Mouse (Mus musculus) midbrain, embryonic 16.5 days (tissue): ENCODE results near the gene Pidd1. TPM values are rescaled to one million over a fixed set of nuclear protein-coding genes. Genes with fewer than 3 reads are reported as not detected.
"Not testable (repeated sequence)": the region's sequence is repeated elsewhere in the genome, so short reads cannot be mapped to it uniquely, and the experiment has no call there.

Experiments used
- ATAC-seq: fragments of 200-750 bp; cut with Nextera tagmentation; 2 replicates; pipeline ENCODE4 v1.8.0; 2017; ENCODE audit warnings: moderate TSS enrichment
- H3K27ac ChIP-seq: fragments of 300-500 bp; sonication (generic); 2 replicates; pipeline ENCODE4 v1.5.1; 2014; ENCODE audit warnings: mild to moderate bottlenecking, low read length, mixed read lengths
- H3K27me3 ChIP-seq: fragments of 300-500 bp; sonication (generic); 2 replicates; pipeline ENCODE4 v1.6.1; 2014; ENCODE audit warnings: low read depth, low read length, mixed read lengths; ENCODE audit not compliant: control insufficient read depth, insufficient read depth
- H3K36me3 ChIP-seq: fragments of 300-500 bp; sonication (generic); 2 replicates; pipeline ENCODE4 v1.6.1; 2014; ENCODE audit warnings: mild to moderate bottlenecking, low read length, moderate library complexity, mixed read lengths; ENCODE audit not compliant: control insufficient read depth, insufficient read depth
- H3K4me1 ChIP-seq: fragments of 300-500 bp; sonication (generic); 2 replicates; pipeline ENCODE4 v1.6.1; 2014; ENCODE audit warnings: mild to moderate bottlenecking, low read length, mixed read lengths; ENCODE audit not compliant: control insufficient read depth, insufficient read depth
- H3K4me2 ChIP-seq: fragments of 300-500 bp; sonication (generic); 2 replicates; pipeline ENCODE4 v1.6.1; 2014; ENCODE audit warnings: mild to moderate bottlenecking, low read length, mixed read lengths
- H3K4me3 ChIP-seq: fragments of 300-500 bp; sonication (generic); 2 replicates; pipeline ENCODE4 v1.5.1; 2014; ENCODE audit warnings: low read depth, mild to moderate bottlenecking, low read length, moderate library complexity, mixed read lengths
- H3K9ac ChIP-seq: fragments of 300-500 bp; sonication (generic); 2 replicates; pipeline ENCODE4 v1.6.1; 2014; ENCODE audit warnings: low read depth, low read length, mixed read lengths
- H3K9me3 ChIP-seq: fragments of 300-500 bp; sonication (generic); replicated peaks from 2 replicates; pipeline ENCODE4 v1.6.1; 2014; ENCODE audit warnings: mild to moderate bottlenecking, low read length, mixed read lengths; ENCODE audit not compliant: control insufficient read depth, poor library complexity, severe bottlenecking
- WGBS: fragments of 180-500 bp; shearing (Covaris S2); extraction: QIAGEN DNeasy Blood & Tissue Kit; methylation state at CpG from one replicate; pipeline ENCODE4 v1.1.7; 2014; 5-methylcytosine and 5-hydroxymethylcytosine counted together
- polyA plus RNA-seq: library from polyadenylated mRNA; unstranded; fragments of >200 nt; fragmentation: Nextera tagmentation; extraction: Ambion mirVana; gene quantifications from 2 replicates; pipeline ENCODE4 v1.2.1, GENCODE M21; 2015

Pidd1 gene
- polyA plus RNA-seq, 1 experiment from 2014 or later: 2.4 TPM

DNA sequence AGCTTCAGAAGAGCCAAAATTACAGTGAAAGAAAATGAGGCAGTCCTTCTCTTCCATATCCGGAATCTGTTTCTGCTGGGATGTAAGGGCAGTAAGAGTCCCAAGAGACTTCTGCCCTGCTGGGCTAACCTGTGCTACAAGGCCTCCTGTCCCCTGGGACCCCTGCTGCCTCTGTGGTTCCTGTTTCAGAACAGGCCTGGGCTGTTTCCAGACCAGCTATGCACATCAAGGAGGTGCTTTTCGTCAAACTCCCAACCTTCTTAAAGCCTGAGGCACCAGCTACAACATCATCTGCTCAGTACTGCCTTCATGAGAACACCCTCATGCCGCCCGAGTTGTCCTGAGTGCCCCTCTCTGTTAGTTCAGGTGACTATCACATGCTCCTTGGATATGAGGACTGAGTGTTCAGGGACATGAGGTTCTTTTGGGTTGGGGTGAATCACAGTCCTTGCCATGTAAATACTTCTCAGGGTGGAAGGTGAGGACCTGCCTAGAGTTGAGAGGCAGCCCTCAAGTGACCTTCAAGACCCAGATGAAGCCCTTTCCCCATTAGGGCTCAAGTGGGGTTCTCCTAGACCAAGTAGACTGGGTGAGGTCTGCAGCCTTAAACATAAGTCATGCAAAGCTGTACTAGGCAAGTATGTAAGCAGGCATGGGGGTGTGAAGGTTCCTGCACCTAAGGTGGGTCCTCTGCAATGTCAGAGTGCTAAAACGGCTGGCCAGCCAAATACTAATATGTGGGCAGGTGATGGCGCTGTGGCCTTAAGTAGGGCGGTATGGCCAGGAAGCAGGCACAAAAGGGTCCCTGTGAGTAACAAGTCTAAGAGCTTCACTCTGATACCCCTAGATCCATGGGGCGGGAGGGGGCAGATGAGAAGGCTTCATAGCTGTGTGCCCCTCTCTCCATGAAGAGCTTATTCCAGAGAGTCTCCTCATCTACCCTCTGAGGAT lies 25.8 kb downstream of the Pidd1 start:
- Histone ChIP-seq H3K9ac (no peak overlapping the region), H3K36me3 (no peaks in the 10 kb centered on the region)
- ATAC-seq: no peak

DNA sequence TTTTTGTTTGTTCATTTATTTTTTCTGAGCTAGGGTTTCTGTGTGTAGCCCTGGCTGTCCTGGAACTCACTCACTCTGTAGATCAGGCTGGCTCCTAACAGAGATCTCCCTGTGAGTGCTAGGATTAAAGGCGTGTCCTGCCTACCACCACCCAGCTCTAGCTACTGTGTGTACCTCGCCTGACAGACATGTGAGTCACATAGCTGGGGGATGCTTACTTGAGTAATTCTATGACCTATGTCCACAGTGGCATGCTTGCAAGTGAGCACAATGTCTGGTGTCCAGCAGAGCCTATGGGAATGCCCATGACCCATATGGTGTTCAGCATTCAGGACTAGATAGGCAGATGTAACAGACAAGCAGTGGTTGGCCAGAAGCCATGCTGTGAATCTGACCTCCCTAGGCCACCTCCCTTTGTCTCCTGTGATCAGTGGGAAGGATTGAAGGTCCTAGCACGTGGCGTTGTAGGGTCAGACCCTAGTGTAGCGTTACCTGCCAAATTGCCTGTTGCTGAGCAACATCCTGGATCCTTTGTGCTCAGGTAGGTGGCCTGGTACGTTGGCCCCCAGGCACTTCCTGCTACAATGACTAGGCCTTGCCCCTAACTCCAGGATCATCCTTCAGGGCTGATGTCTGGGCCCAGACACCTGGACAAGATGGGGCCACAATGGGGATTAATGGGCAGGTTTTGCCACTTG lies 27.5 kb downstream of the Pidd1 start:
- Histone ChIP-seq H3K36me3 (no peaks in the 10 kb centered on the region), H3K4me2 (no peak overlapping the region), H3K27me3 (no peaks in the 10 kb centered on the region), H3K4me1 (peaks cover 8% of the 10 kb centered on the region), H3K4me3 (no peak overlapping the region), H3K9ac (no peak overlapping the region), H3K9me3 (no peaks in the 10 kb centered on the region), H3K27ac (no peak overlapping the region)
- 78% methylated on average over 6 of the region's 6 CpGs for WGBS
- no peak for ATAC-seq

More for the DNA sequence above, 25.8 kb downstream of the Pidd1 start:
- WGBS: 70% methylated on average over 8 of the region's 8 CpGs
- no peak overlapping the region for H3K4me2 ChIP-seq
- no peak overlapping the region for H3K27ac ChIP-seq
- H3K27me3 ChIP-seq: no peaks in the 10 kb centered on the region; the same call in 1 of the 2 replicates
- H3K4me3 ChIP-seq: no peak overlapping the region
- H3K4me1 ChIP-seq: peaks cover 5% of the 10 kb centered on the region
- H3K9me3 ChIP-seq: no peaks in the 10 kb centered on the region

DNA sequence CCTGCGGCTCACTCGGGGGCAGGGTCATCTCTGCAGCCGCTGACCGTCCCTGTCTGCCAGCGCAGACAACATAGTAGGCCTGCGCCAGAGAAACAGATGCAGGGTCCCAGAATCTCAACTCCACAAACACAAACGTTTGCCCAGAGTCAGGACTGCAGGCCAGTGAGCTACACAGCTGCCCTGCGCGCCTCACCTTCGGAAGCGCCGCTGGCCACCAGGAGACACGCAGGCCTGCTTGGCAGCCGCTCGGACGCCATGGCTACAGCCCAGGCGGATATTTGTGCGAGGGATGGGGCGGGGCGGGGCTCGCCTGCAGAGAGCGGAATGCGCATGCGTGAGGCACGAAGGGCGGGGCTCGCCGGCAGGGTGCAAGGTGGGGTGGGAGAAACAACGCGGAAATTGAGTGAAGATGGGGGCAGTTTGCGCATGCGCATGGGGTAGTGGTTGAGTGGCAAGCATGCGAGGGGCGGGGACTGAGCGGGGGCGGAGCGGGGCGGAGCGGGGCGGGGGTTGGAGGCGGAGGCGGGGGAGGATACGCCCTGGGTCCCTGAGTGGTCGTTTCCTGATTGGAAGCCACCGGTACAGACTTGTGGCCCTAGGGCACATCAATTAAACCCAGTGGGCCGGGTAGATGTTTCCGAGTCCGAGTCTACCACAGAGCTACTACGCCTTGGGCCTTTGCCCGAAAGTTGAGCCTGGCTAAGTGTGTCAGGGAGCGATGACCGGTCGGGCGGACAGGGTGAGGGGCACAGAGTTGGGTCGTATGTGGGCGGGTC lies 29.8 kb downstream of the Pidd1 start, which contains the start of gene Gatd1:
Gene Gatd1, minus strand, starts transcription at position 328 of the 776 bp plus-strand sequence.
- Histone ChIP-seq H3K4me3 (peak within 1 kb of the TSS; percentile 69), H3K4me1 (peaks cover 8% of the 10 kb centered on the region), H3K9me3 (no peaks in the 10 kb centered on the region), H3K27ac (peak within 1 kb of the TSS; percentile 90), H3K36me3 (no peaks in the 10 kb centered on the region), H3K9ac (peak within 1 kb of the TSS; percentile 90), H3K4me2 (peak within 1 kb of the TSS; percentile 76), H3K27me3 (no peaks in the 10 kb centered on the region)
- under 1% methylated on average over 47 of the region's 56 CpGs for WGBS
- peak; percentile 88 for ATAC-seq

DNA sequence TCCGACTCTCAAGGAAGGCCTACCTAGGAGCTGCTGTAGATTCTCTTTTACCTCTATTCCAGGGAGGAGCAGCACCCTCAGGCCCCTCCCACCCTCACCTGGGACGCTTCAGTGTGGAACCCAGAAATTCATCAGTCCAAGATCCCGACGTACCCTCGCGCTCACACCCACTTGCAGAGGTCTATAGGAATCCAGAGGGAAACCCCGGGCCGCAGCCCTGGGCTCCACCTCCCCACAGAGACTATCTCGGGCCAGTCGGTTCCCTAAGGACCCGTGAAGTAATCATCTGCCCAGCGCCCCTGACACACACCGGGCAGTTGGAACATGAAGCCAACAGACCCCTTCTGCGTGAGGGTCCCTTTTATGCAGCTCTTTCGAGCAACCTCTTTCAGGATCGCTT lies 30.5 kb downstream of the Pidd1 start:
- Histone ChIP-seq H3K4me1 (peaks cover 8% of the 10 kb centered on the region), H3K27ac (peak overlapping the region; percentile 90), H3K4me2 (peak overlapping the region; percentile 65), H3K4me3 (peak overlapping the region; percentile 69), H3K9ac (peak overlapping the region; percentile 90), H3K27me3 (no peaks in the 10 kb centered on the region), H3K36me3 (0 out of 2 replicates have a peak, but pooled peaks cover 4% of the 10 kb centered on the region), H3K9me3 (no peaks in the 10 kb centered on the region)
- ATAC-seq: peak; percentile 40
- 3% methylated on average over 16 of the region's 16 CpGs for WGBS

DNA sequence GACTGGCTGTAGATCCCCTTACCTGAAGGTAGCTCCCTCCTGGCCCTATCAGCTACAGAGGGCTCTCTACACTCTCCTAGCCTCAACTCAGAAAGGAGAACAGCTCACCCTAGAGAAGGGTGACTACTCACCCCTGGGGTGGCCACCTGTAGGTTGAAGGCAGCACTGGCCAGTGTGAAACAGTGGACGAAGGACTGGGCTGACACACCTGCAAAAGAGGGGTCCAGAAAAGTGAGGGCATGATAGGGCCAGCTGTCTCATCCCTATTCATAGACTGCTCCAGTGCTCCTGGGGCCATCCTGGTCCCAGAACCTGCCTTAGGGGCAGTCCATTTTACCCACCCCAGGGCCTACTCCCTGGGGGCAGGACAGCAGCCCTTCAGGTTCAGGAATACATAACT lies 32.2 kb downstream of the Pidd1 start:
- Histone ChIP-seq H3K4me1 (peaks cover 8% of the 10 kb centered on the region), H3K27ac (no peak overlapping the region), H3K9me3 (no peaks in the 10 kb centered on the region), H3K9ac (no peak overlapping the region), H3K36me3 (peaks cover 4% of the 10 kb centered on the region; the same call in 1 of the 2 replicates), H3K27me3 (no peaks in the 10 kb centered on the region), H3K4me3 (no peak overlapping the region), H3K4me2 (no peak overlapping the region)
- ATAC-seq: no peak
- WGBS: 95% methylated on average over 1 of the region's 1 CpGs

DNA sequence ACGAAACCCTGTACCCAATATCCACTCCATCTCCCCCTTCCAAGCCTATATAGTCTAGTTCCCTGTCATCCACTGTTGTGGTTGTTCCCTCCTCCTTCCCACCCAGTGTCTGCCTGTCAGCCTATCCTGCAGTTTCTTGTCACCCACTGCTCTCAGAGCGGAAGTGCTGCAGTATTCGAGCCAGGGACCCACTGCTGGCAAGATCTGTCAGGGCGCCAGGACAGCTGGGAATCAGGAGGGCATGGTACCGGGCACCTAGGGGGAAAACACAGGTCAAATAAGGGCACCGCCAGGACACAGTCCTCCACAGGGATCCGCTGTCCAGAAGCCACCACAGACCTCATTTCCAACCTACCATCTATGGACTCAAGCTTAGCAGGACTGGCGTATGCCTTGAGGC lies 33.2 kb downstream of the Pidd1 start:
- WGBS: 91% methylated on average over 8 of the region's 8 CpGs
- H3K36me3 ChIP-seq: peaks cover 4% of the 10 kb centered on the region; the same call in 1 of the 2 replicates
- ATAC-seq: no peak

DNA sequence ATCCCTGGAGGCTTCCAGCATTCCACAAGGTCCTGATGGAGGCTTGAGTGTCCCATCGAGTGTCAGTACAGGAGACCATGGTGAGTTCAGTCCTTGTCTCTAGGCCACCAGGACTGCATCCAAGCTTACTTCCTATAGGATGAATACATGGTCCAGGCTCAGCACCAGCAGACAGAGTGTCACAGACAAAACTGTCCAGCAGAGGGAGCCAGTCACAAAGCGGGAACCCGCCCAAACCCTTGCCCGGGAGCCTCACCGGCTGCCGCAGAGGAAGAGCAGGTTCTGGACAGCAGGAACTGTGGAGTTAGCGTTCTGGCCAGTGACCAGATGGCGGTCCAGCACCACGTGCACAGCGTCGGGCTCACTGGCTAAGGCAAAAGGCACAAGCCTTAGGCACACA lies 35.0 kb downstream of the Pidd1 start:
- H3K9ac ChIP-seq: no peak overlapping the region; the same call in 1 of the 2 replicates
- H3K27me3 ChIP-seq: no peaks in the 10 kb centered on the region
- ATAC-seq: peak; percentile 26; the same call in 1 of the 2 replicates
- no peak overlapping the region for H3K4me3 ChIP-seq
- H3K4me1 ChIP-seq: peaks cover 6% of the 10 kb centered on the region
- H3K4me2 ChIP-seq: no peak overlapping the region
- H3K9me3 ChIP-seq: no peaks in the 10 kb centered on the region
- no peak overlapping the region for H3K27ac ChIP-seq
- H3K36me3 ChIP-seq: peaks cover 4% of the 10 kb centered on the region; the same call in 1 of the 2 replicates
- 6% methylated on average over 11 of the region's 11 CpGs for WGBS

More for the DNA sequence above, 33.2 kb downstream of the Pidd1 start:
- Histone ChIP-seq H3K9ac (no peak overlapping the region), H3K4me1 (peaks cover 8% of the 10 kb centered on the region), H3K9me3 (no peaks in the 10 kb centered on the region), H3K27ac (no peak overlapping the region), H3K27me3 (no peaks in the 10 kb centered on the region), H3K4me3 (no peak overlapping the region), H3K4me2 (no peak overlapping the region)

DNA sequence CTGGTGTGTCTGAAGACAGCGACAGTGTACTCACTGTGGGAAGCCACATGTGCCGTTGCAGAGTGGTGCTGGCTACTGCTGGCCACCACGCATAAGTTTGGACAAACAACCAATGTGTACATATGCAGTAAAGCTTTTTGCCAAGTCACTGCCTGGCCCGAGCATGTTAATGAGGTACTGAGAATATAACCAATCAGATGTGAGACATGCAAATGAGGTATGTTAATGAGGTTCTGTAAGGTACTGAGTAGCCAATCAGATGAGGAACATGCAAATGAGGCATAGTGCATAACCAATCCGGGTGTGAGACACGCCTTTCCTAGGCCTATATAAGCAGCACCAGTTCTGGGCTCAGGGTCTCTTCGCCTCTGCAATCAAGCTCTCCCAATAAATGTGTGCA lies 36.2 kb downstream of the Pidd1 start:
- not testable (repeated sequence) for H3K4me1 ChIP-seq, H3K9me3 ChIP-seq, H3K36me3 ChIP-seq, H3K9ac ChIP-seq, H3K4me2 ChIP-seq, ATAC-seq, H3K27ac ChIP-seq, H3K27me3 ChIP-seq, H3K4me3 ChIP-seq
- WGBS: 97% methylated on average over 7 of the region's 7 CpGs
